Comparison of ENCODE assay signal across 7 mouse cellular contexts in the genomic region with DNA sequence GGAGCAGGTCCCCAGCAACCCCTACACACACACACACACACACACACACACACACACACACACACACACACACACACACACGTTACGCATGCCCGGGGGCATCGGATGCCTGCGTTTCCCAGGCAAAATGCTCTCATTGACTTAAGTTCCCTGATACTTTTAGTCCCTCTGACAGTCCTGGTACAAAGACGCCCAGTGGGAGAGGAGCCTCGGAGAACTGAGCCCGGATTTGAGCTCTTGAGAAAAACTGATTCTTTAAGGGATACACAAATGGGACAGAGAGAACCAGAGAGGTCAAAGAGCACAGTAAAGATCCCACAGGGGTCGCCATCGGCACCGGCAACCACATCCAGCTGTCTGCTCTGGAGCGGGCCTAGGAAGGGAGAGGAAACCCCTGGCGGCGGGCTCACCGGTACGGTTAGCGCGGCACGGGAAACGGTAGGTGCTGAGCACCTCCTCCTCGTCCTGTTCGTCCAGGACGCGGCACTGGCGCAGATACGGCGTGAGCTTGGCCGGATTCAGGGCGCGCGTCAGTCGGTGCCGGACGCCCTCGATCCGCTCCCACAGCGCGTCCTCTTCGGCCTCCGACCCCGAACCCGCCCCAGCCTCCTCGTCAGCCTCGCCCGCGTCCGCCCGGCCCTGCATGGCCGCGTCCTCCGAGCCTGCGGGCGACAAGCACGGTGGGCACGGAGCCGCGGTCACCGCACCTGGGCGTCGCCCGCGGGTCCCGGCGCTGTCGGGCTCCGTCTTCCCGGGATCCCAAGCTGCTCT. TPM values are rescaled to one million over a fixed set of nuclear protein-coding genes. Genes with fewer than 3 reads are reported as not detected.
DNase-seq lines count a peak whose midpoint lies in the region; ATAC-seq and TF ChIP-seq lines count a peak whose summit lies in the region.

No protein-coding gene starts in this region.

- TF ChIP-seq EP300 in ES-Bruce4 (IDR thresholded peaks at IDR 0.05; ENCODE audit: insufficient read depth, low read depth, low read length): no peak
- no peak; the same call in 1 of the 2 replicates for TF ChIP-seq EP300 in heart, postnatal 0 days (IDR thresholded peaks at IDR 0.05; ENCODE audit: low read depth)

- H3K9ac ChIP-seq in ES-Bruce4 (ENCODE audit: low read depth, poor library complexity, severe bottlenecking): peak overlapping the region; percentile 86
- peak overlapping the region; percentile 72 for H3K9ac ChIP-seq in heart, postnatal 0 days (replicated peaks; ENCODE audit: low read depth, low read length)
- H3K9ac ChIP-seq in limb, embryonic 13.5 days: peak overlapping the region; percentile 63
- peak overlapping the region; percentile 69 for H3K9ac ChIP-seq in midbrain, embryonic 16.5 days (ENCODE audit: low read depth, low read length)

- peaks cover 16% of the 10 kb centered on the region for H3K4me1 ChIP-seq in ES-Bruce4 (ENCODE audit: control insufficient read depth, insufficient read depth, low read length)
- peaks cover 18% of the 10 kb centered on the region for H3K4me1 ChIP-seq in brown adipose tissue, adult 24 weeks (ENCODE audit: control insufficient read depth, insufficient read depth, insufficient read length, low read length)
- peaks cover 22% of the 10 kb centered on the region for H3K4me1 ChIP-seq in heart, postnatal 0 days (ENCODE audit: control insufficient read depth, insufficient read depth)
- peaks cover 36% of the 10 kb centered on the region for H3K4me1 ChIP-seq in limb, embryonic 13.5 days
- peaks cover 15% of the 10 kb centered on the region for H3K4me1 ChIP-seq in midbrain, embryonic 16.5 days (ENCODE audit: control insufficient read depth, insufficient read depth, low read length)

- no peaks in the 10 kb centered on the region for H3K27me3 ChIP-seq in ES-Bruce4 (ENCODE audit: control insufficient read depth, insufficient read depth, low read length, poor library complexity, severe bottlenecking)
- H3K27me3 ChIP-seq in heart, postnatal 0 days (ENCODE audit: control insufficient read depth, insufficient read depth, low read length): no peaks in the 10 kb centered on the region
- H3K27me3 ChIP-seq in limb, embryonic 13.5 days: peaks cover 97% of the 10 kb centered on the region
- H3K27me3 ChIP-seq in midbrain, embryonic 16.5 days (ENCODE audit: control insufficient read depth, insufficient read depth, low read depth, low read length): peaks cover 31% of the 10 kb centered on the region

- ATAC-seq in heart, postnatal 0 days (ENCODE audit: insufficient read depth, low read depth): peak; percentile 25
- no peak for ATAC-seq in limb, embryonic 13.5 days (ENCODE audit: low FRiP score, low read depth)
- 0 out of 2 replicates have a peak, but pooled peaks have one; percentile 6 for ATAC-seq in midbrain, embryonic 16.5 days

- no peak for TF ChIP-seq POLR2A in ES-Bruce4 (IDR thresholded peaks at IDR 0.05; ENCODE audit: insufficient read depth, low read length)

- WGBS in heart, postnatal 0 days: 6% methylated on average over 66 of the region's 67 CpGs
- WGBS in limb, embryonic 13.5 days: 3% methylated on average over 67 of the region's 67 CpGs
- WGBS in midbrain, embryonic 16.5 days: 3% methylated on average over 63 of the region's 67 CpGs

- peak overlapping the region; percentile 79 for H3K4me3 ChIP-seq in ES-Bruce4 (ENCODE audit: low read depth, low read length)
- H3K4me3 ChIP-seq in brown adipose tissue, adult 24 weeks (ENCODE audit: insufficient read depth, low read depth, low read length): peak overlapping the region; percentile 88
- H3K4me3 ChIP-seq in heart, postnatal 0 days (ENCODE audit: low read depth, low read length): peak overlapping the region; percentile 65
- peak overlapping the region; percentile 62 for H3K4me3 ChIP-seq in limb, embryonic 13.5 days
- peak overlapping the region; percentile 54 for H3K4me3 ChIP-seq in midbrain, embryonic 16.5 days (ENCODE audit: low read depth, low read length)

- peak; percentile 8 for TF ChIP-seq CTCF in ES-Bruce4 (IDR thresholded peaks at IDR 0.05; ENCODE audit: low read depth, low read length)
- no peak for TF ChIP-seq CTCF in heart, postnatal 0 days (IDR thresholded peaks at IDR 0.05; ENCODE audit: low read depth)

- H3K27ac ChIP-seq in ES-Bruce4 (ENCODE audit: insufficient read depth, low read length): no peak overlapping the region
- peak overlapping the region; percentile 87 for H3K27ac ChIP-seq in brown adipose tissue, adult 24 weeks (replicated peaks; ENCODE audit: low read depth, low read length)
- H3K27ac ChIP-seq in heart, postnatal 0 days (ENCODE audit: low read depth): peak overlapping the region; percentile 84
- H3K27ac ChIP-seq in limb, embryonic 13.5 days: no peak overlapping the region
- no peak overlapping the region for H3K27ac ChIP-seq in midbrain, embryonic 16.5 days (ENCODE audit: low read length)

- H3K36me3 ChIP-seq in ES-Bruce4 (ENCODE audit: control insufficient read depth, insufficient read depth, low read length, poor library complexity, severe bottlenecking): no peaks in the 10 kb centered on the region
- no peaks in the 10 kb centered on the region; the same call in 1 of the 2 replicates for H3K36me3 ChIP-seq in heart, postnatal 0 days (replicated peaks; ENCODE audit: control insufficient read depth, insufficient read depth, low read length)
- no peaks in the 10 kb centered on the region for H3K36me3 ChIP-seq in limb, embryonic 13.5 days
- H3K36me3 ChIP-seq in midbrain, embryonic 16.5 days (ENCODE audit: control insufficient read depth, insufficient read depth, low read length): no peaks in the 10 kb centered on the region

- no peak for DNase-seq in heart, postnatal 0 days (ENCODE audit: low spot score)
- no peak for DNase-seq in frontal cortex, adult 2 months (ENCODE audit: extremely low spot score in 1 of 2, low spot score in 1 of 2)
- no peak for DNase-seq in urinary bladder, postnatal 4 days (ENCODE audit: low spot score in 2 of 2)

- H3K4me2 ChIP-seq in heart, postnatal 0 days (ENCODE audit: low read depth, low read length): peak overlapping the region; percentile 83
- H3K4me2 ChIP-seq in limb, embryonic 13.5 days (replicated peaks): peak overlapping the region; percentile 90
- peak overlapping the region; percentile 80 for H3K4me2 ChIP-seq in midbrain, embryonic 16.5 days (ENCODE audit: low read length)

- H3K9me3 ChIP-seq in ES-Bruce4 (replicated peaks; ENCODE audit: control insufficient read depth, insufficient read depth, low read length, poor library complexity, severe bottlenecking): no peaks in the 10 kb centered on the region
- H3K9me3 ChIP-seq in heart, postnatal 0 days (replicated peaks; ENCODE audit: control insufficient read depth, low read length): no peaks in the 10 kb centered on the region
- H3K9me3 ChIP-seq in limb, embryonic 13.5 days: no peaks in the 10 kb centered on the region
- H3K9me3 ChIP-seq in midbrain, embryonic 16.5 days (replicated peaks; ENCODE audit: control insufficient read depth, low read length, poor library complexity, severe bottlenecking): no peaks in the 10 kb centered on the region

RNA-seq across cellular contexts. Expression of a gene that starts 0.7 kb away (rescaled TPM):
- 19.6 and 21.5 TPM in 2 replicates for polyA plus RNA-seq in ES-Bruce4 (2011; ENCODE audit: insufficient read depth, insufficient read length, low read depth, missing spikeins)
- polyA plus RNA-seq in brown adipose tissue, adult 24 weeks (2012; ENCODE audit: insufficient read depth, insufficient read length, missing spikeins): 3.9 and 4.8 TPM in 2 replicates
- total RNA-seq in heart, postnatal 0 days (2014; rRNA removed; ENCODE audit: low replicate concordance): 2.7 and 6.4 TPM in 2 replicates
- polyA plus RNA-seq in heart, postnatal 0 days (2015; fragmentation: Nextera tagmentation; extraction: Ambion mirVana): 4.0 and 4.6 TPM in 2 replicates
- polyA plus RNA-seq in limb, embryonic 13.5 days (2015; fragmentation: Nextera tagmentation; extraction: Ambion mirVana): 3.0 TPM in 2 replicates
- 1.8 and 2.2 TPM in 2 replicates for polyA plus RNA-seq in midbrain, embryonic 16.5 days (2015; fragmentation: Nextera tagmentation; extraction: Ambion mirVana)
- 11.2 and 12.0 TPM in 2 replicates for polyA plus RNA-seq in frontal cortex, adult 2 months (2012; rRNA removed)

RNA-seq across cellular contexts. Expression of a gene that starts 28.9 kb away (rescaled TPM):
- 4.4 and 5.2 TPM in 2 replicates for polyA plus RNA-seq in ES-Bruce4 (2011; ENCODE audit: insufficient read depth, insufficient read length, low read depth, missing spikeins)
- polyA plus RNA-seq in brown adipose tissue, adult 24 weeks (2012; ENCODE audit: insufficient read depth, insufficient read length, missing spikeins): 12.0 and 20.7 TPM in 2 replicates
- total RNA-seq in heart, postnatal 0 days (2014; rRNA removed; ENCODE audit: low replicate concordance): 12.9 and 13.1 TPM in 2 replicates
- polyA plus RNA-seq in heart, postnatal 0 days (2015; fragmentation: Nextera tagmentation; extraction: Ambion mirVana): 13.0 and 13.4 TPM in 2 replicates
- 14.1 and 15.0 TPM in 2 replicates for polyA plus RNA-seq in limb, embryonic 13.5 days (2015; fragmentation: Nextera tagmentation; extraction: Ambion mirVana)
- polyA plus RNA-seq in midbrain, embryonic 16.5 days (2015; fragmentation: Nextera tagmentation; extraction: Ambion mirVana): 13.5 and 19.7 TPM in 2 replicates
- polyA plus RNA-seq in frontal cortex, adult 2 months (2012; rRNA removed): 7.0 and 7.2 TPM in 2 replicates

RNA-seq across cellular contexts. Expression of a gene that starts 40.3 kb away (rescaled TPM):
- 9.2 and 10.5 TPM in 2 replicates for polyA plus RNA-seq in ES-Bruce4 (2011; ENCODE audit: insufficient read depth, insufficient read length, low read depth, missing spikeins)
- 18.4 and 21.7 TPM in 2 replicates for polyA plus RNA-seq in brown adipose tissue, adult 24 weeks (2012; ENCODE audit: insufficient read depth, insufficient read length, missing spikeins)
- total RNA-seq in heart, postnatal 0 days (2014; rRNA removed; ENCODE audit: low replicate concordance): 44.7 and 52.5 TPM in 2 replicates
- polyA plus RNA-seq in heart, postnatal 0 days (2015; fragmentation: Nextera tagmentation; extraction: Ambion mirVana): 27.1 and 27.4 TPM in 2 replicates
- 17.9 and 19.1 TPM in 2 replicates for polyA plus RNA-seq in limb, embryonic 13.5 days (2015; fragmentation: Nextera tagmentation; extraction: Ambion mirVana)
- polyA plus RNA-seq in midbrain, embryonic 16.5 days (2015; fragmentation: Nextera tagmentation; extraction: Ambion mirVana): 11.4 and 13.6 TPM in 2 replicates
- polyA plus RNA-seq in frontal cortex, adult 2 months (2012; rRNA removed): 18.5 and 20.1 TPM in 2 replicates

RNA-seq across cellular contexts. Expression of a gene that starts 53.2 kb away (rescaled TPM):
- 2.4 TPM in 1 of 2 replicates, not detected in the other for polyA plus RNA-seq in ES-Bruce4 (2011; ENCODE audit: insufficient read depth, insufficient read length, low read depth, missing spikeins)
- polyA plus RNA-seq in brown adipose tissue, adult 24 weeks (2012; ENCODE audit: insufficient read depth, insufficient read length, missing spikeins): not detected in 2 replicates
- total RNA-seq in heart, postnatal 0 days (2014; rRNA removed; ENCODE audit: low replicate concordance): 4.6 TPM in 1 of 2 replicates, not detected in the other
- polyA plus RNA-seq in heart, postnatal 0 days (2015; fragmentation: Nextera tagmentation; extraction: Ambion mirVana): 0.27 and 0.36 TPM in 2 replicates
- polyA plus RNA-seq in limb, embryonic 13.5 days (2015; fragmentation: Nextera tagmentation; extraction: Ambion mirVana): 0.47 and 0.53 TPM in 2 replicates
- not detected in 2 replicates for polyA plus RNA-seq in midbrain, embryonic 16.5 days (2015; fragmentation: Nextera tagmentation; extraction: Ambion mirVana)
- 0.74 and 2.0 TPM in 2 replicates for polyA plus RNA-seq in frontal cortex, adult 2 months (2012; rRNA removed)

Comparison
In these comparisons a context has a peak if more than half of its experiments do, and no peak if none do; other contexts are left out.
1. H3K27ac ChIP-seq: peak in brown adipose tissue, adult 24 weeks (single experiment) and heart, postnatal 0 days (single experiment); none in ES-Bruce4 (single experiment), limb, embryonic 13.5 days (single experiment) and midbrain, embryonic 16.5 days (single experiment).
2. Peak in every context shown above with its lines, with median percentiles within 50 percentile points of each other: H3K4me3 ChIP-seq, H3K9ac ChIP-seq and H3K4me2 ChIP-seq.